8 mouse cellular contexts compared by ENCODE assay signal in the genomic region with DNA sequence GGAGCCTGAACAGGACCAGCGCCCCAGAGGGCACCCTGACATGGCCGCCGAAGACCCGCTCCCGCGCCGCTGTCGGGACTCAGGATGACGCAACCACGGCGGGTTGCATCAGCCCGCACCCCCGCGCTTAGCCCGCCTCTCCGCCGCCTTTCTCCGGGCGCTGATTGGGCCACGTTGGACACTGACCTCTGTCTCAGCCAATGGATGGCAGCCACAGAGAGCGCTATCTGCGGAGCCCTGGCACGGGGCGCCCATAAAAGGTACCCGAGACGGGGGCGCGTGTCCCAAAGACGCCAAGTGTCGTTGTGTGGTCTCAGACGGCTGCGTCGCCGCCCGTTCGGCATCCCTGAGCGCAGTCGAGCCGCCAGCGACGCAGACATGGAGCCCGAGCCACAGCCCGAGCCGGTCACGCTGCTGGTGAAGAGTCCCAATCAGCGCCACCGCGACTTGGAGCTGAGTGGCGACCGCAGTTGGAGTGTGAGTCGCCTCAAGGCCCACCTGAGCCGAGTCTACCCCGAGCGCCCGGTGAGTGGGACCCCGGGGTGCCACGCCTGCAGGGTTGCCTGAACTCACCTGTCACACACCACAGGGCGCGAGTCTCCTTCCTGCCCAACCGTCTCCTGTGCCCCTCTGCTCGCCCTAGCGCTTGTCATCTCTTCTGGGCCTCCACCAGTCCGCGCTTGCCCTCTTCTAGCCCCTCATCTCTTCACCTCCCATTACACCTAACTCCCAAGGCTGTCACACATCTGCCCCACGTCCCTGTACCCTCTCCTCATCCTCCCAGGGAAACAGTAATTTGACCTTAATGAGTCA. TPM values are rescaled to one million over a fixed set of nuclear protein-coding genes. Genes with fewer than 3 reads are reported as not detected.
A peak's percentile ranks its signal among the peaks of the same experiment; 100 is the strongest.
DNase-seq lines count a peak whose midpoint lies in the region; ATAC-seq lines count a peak whose summit lies in the region.

A gene (plus strand): TSS at position 225 of the 813 bp plus-strand sequence.

- peak within 1 kb of the TSS; percentile 68 for H3K4me3 ChIP-seq in intestine, embryonic 14.5 days (ENCODE audit: low read depth, low read length)

- no peaks in the 10 kb centered on the region for H3K9me3 ChIP-seq in intestine, embryonic 14.5 days (ENCODE audit: control insufficient read depth, low read length)

- peak within 1 kb of the TSS; percentile 80 for H3K9ac ChIP-seq in intestine, embryonic 14.5 days (ENCODE audit: low read length)

- peak; percentile 99 for ATAC-seq in intestine, embryonic 14.5 days (replicated peaks; ENCODE audit: low FRiP score, low TSS enrichment, low read depth)

- H3K4me2 ChIP-seq in intestine, embryonic 14.5 days (ENCODE audit: low read length) = peak within 1 kb of the TSS; percentile 74

- H3K27me3 ChIP-seq in intestine, embryonic 14.5 days (replicated peaks; ENCODE audit: control insufficient read depth, insufficient read depth, low read length) = no peaks in the 10 kb centered on the region

- intact Hi-C loops in left cerebral cortex, postnatal 14 days (cut with DNase I) = loop anchor here (5.0 kb wide), 1 partner anchor 44 kb away; no protein-coding TSS in a partner anchor

- H3K36me3 ChIP-seq in intestine, embryonic 14.5 days (ENCODE audit: control insufficient read depth, insufficient read depth, low read length) = peaks cover 24% of the 10 kb centered on the region

- under 1% methylated on average over 65 of the region's 65 CpGs for WGBS in intestine, embryonic 14.5 days

- H3K27ac ChIP-seq in intestine, embryonic 14.5 days (ENCODE audit: low read depth) = peak within 1 kb of the TSS; percentile 69

- peaks cover 4% of the 10 kb centered on the region for H3K4me1 ChIP-seq in intestine, embryonic 14.5 days (replicated peaks; ENCODE audit: control insufficient read depth, insufficient read depth, low read length)

- DNase-seq in adrenal gland, adult (ENCODE audit: inconsistent age in 2 of 2, low spot score in 1 of 2) = peak; percentile 99 to 100
- DNase-seq in embryo, embryonic 10.5 days (ENCODE audit: low spot score) = peak; percentile 97
- DNase-seq in gastrocnemius, postnatal 25 days = peak; percentile 99
- peak; percentile 96 for DNase-seq in intestine, embryonic 14.5 days (ENCODE audit: low spot score)
- peak; percentile 98 to 99 for DNase-seq in left cerebral cortex, postnatal 14 days (ENCODE audit: low spot score in 2 of 2)
- DNase-seq in mesoderm, embryonic 11.5 days (ENCODE audit: low read depth, low spot score) = peak; percentile 95
- DNase-seq in right cerebral cortex, postnatal 36 days (ENCODE audit: low spot score in 2 of 2) = peak; percentile 99
- peak; percentile 97 for DNase-seq in yolk sac, embryonic 10.5 days (ENCODE audit: low spot score)

RNA-seq across cellular contexts. Expression of the gene that starts here (rescaled TPM):
- 10 to 100 TPM; 78.0 to 80.1 TPM for total RNA-seq in gastrocnemius, postnatal 25 days (2021)
- polyA plus RNA-seq in intestine, embryonic 14.5 days (2014; fragmentation: Nextera tagmentation; extraction: Ambion mirVana) = 77.7 and 97.4 TPM in 2 replicates
- total RNA-seq in left cerebral cortex, postnatal 14 days (2021) = 10 to 100 TPM; 48.8 to 60.8 TPM

Comparison
In these comparisons a context has a peak if more than half of its experiments do, and no peak if none do; other contexts are left out.
1. Peak in every context shown above with its lines: DNase-seq, ATAC-seq, H3K4me3 ChIP-seq and H3K27ac ChIP-seq.